29 mouse cellular contexts compared by ENCODE assay signal in genomic region chr10:86757724-86758123, GRCm38 (mm10). TPM values are rescaled to one million over a fixed set of nuclear protein-coding genes. Genes with fewer than 3 reads are reported as not detected.
DNase-seq lines count a peak whose midpoint lies in the region; ATAC-seq and TF ChIP-seq lines count a peak whose summit lies in the region.
"Had no signal": no experiment of that assay in that cellular context is flagged by ENCODE, and none has a peak within 500 bp of the region (broad histone marks: within the 10 kb centered on the region; RNA-seq: fewer than 3 reads in every experiment).

No protein-coding gene starts in this region.

- no peaks in the 10 kb centered on the region for H3K4me1 ChIP-seq in heart, embryonic 12.5 days (replicated peaks)
- no peaks in the 10 kb centered on the region for H3K4me1 ChIP-seq in intestine, embryonic 14.5 days (replicated peaks; ENCODE audit: control insufficient read depth, insufficient read depth, low read length)
- H3K4me1 ChIP-seq in intestine, postnatal 0 days (replicated peaks; ENCODE audit: control insufficient read depth, insufficient read depth, low read length): no peaks in the 10 kb centered on the region
- peaks cover 12% of the 10 kb centered on the region for H3K4me1 ChIP-seq in neural tube, embryonic 15.5 days
- H3K4me1 ChIP-seq: embryonic facial prominence, embryonic 15.5 days; forebrain, embryonic 13.5 days; forebrain, embryonic 15.5 days had no signal

- DNase-seq in heart, adult 11 months: peak; percentile 21
- peak; percentile 28 for DNase-seq in intestine, embryonic 14.5 days (ENCODE audit: low spot score)
- no peak for DNase-seq in frontal cortex, postnatal 10 days (ENCODE audit: low spot score in 2 of 2)
- DNase-seq: adrenal gland, adult 2 months; adrenal gland, postnatal 10 days; adrenal gland, postnatal 25 days; B cell, adult 2 months; cerebellum, adult 11 months; cerebellum, adult 18-20 months; cerebellum, adult 8-10 months; cerebellum, adult 9-11 months; cerebellum, postnatal 14 days; cerebellum, postnatal 36 days; embryo, embryonic 11 days had no signal

- ATAC-seq in heart, embryonic 12.5 days (ENCODE audit: insufficient number of reproducible peaks, low FRiP score): no peak
- ATAC-seq in intestine, embryonic 14.5 days (replicated peaks; ENCODE audit: low FRiP score, low TSS enrichment, low read depth): no peak
- no peak for ATAC-seq in intestine, postnatal 0 days
- ATAC-seq in megakaryocyte progenitor cell, adult 5-6 weeks (replicated peaks; ENCODE audit: poor library complexity): peak; percentile 64
- ATAC-seq in neural tube, embryonic 15.5 days (ENCODE audit: low FRiP score): no peak
- ATAC-seq: CD4-positive, CD25-positive, alpha-beta regulatory T cell, adult 4 months; forebrain, embryonic 13.5 days; forebrain, embryonic 15.5 days had no signal

- no peaks in the 10 kb centered on the region for H3K9me3 ChIP-seq in heart, embryonic 12.5 days (replicated peaks)
- H3K9me3 ChIP-seq in intestine, embryonic 14.5 days (ENCODE audit: control insufficient read depth, low read length): no peaks in the 10 kb centered on the region
- no peaks in the 10 kb centered on the region for H3K9me3 ChIP-seq in intestine, postnatal 0 days (ENCODE audit: control insufficient read depth)
- no peaks in the 10 kb centered on the region for H3K9me3 ChIP-seq in neural tube, embryonic 15.5 days (replicated peaks)
- H3K9me3 ChIP-seq: embryonic facial prominence, embryonic 13.5 days; embryonic facial prominence, embryonic 15.5 days; forebrain, embryonic 15.5 days; G1E had no signal

- no peak overlapping the region for H3K27ac ChIP-seq in heart, embryonic 12.5 days (ENCODE audit: poor library complexity, severe bottlenecking)
- no peak overlapping the region for H3K27ac ChIP-seq in intestine, embryonic 14.5 days (ENCODE audit: low read depth)
- H3K27ac ChIP-seq in intestine, postnatal 0 days (ENCODE audit: low read depth, low read length): no peak overlapping the region
- no peak overlapping the region for H3K27ac ChIP-seq in neural tube, embryonic 15.5 days (replicated peaks)
- H3K27ac ChIP-seq: embryonic facial prominence, embryonic 13.5 days; embryonic facial prominence, embryonic 15.5 days; forebrain, embryonic 13.5 days; forebrain, embryonic 15.5 days had no signal

- H3K36me3 ChIP-seq in heart, embryonic 12.5 days: no peaks in the 10 kb centered on the region
- no peaks in the 10 kb centered on the region for H3K36me3 ChIP-seq in intestine, embryonic 14.5 days (ENCODE audit: control insufficient read depth, insufficient read depth, low read length)
- H3K36me3 ChIP-seq in intestine, postnatal 0 days (ENCODE audit: control insufficient read depth, insufficient read depth): no peaks in the 10 kb centered on the region
- no peaks in the 10 kb centered on the region for H3K36me3 ChIP-seq in neural tube, embryonic 15.5 days
- H3K36me3 ChIP-seq: embryonic facial prominence, embryonic 13.5 days; embryonic facial prominence, embryonic 15.5 days; forebrain, embryonic 15.5 days; G1E had no signal

- no peak overlapping the region for H3K4me3 ChIP-seq in heart, embryonic 12.5 days
- no peak overlapping the region for H3K4me3 ChIP-seq in intestine, embryonic 14.5 days (ENCODE audit: low read depth, low read length)
- no peak overlapping the region for H3K4me3 ChIP-seq in intestine, postnatal 0 days (ENCODE audit: low read depth, low read length)
- H3K4me3 ChIP-seq in neural tube, embryonic 15.5 days (replicated peaks): no peak overlapping the region
- H3K4me3 ChIP-seq: embryonic facial prominence, embryonic 13.5 days; embryonic facial prominence, embryonic 15.5 days; erythroblast, embryonic 14.5 days; forebrain, embryonic 13.5 days; forebrain, embryonic 15.5 days had no signal

- no peak overlapping the region for H3K4me2 ChIP-seq in heart, embryonic 12.5 days
- H3K4me2 ChIP-seq in intestine, embryonic 14.5 days (ENCODE audit: low read length): no peak overlapping the region
- H3K4me2 ChIP-seq in intestine, postnatal 0 days (replicated peaks; ENCODE audit: low read depth): no peak overlapping the region
- H3K4me2 ChIP-seq in neural tube, embryonic 15.5 days: no peak overlapping the region
- H3K4me2 ChIP-seq: embryonic facial prominence, embryonic 13.5 days; embryonic facial prominence, embryonic 15.5 days; forebrain, embryonic 13.5 days; forebrain, embryonic 15.5 days had no signal

- TF ChIP-seq CTCF in intestine, postnatal 0 days (IDR thresholded peaks at IDR 0.05; ENCODE audit: low read depth): no peak

- no peaks in the 10 kb centered on the region for H3K27me3 ChIP-seq in heart, embryonic 12.5 days (replicated peaks)
- H3K27me3 ChIP-seq in intestine, embryonic 14.5 days (replicated peaks; ENCODE audit: control insufficient read depth, insufficient read depth, low read length): no peaks in the 10 kb centered on the region
- no peaks in the 10 kb centered on the region for H3K27me3 ChIP-seq in intestine, postnatal 0 days (replicated peaks; ENCODE audit: control insufficient read depth, insufficient read depth, low read length)
- H3K27me3 ChIP-seq in neural tube, embryonic 15.5 days (replicated peaks): no peaks in the 10 kb centered on the region
- H3K27me3 ChIP-seq: CH12.LX; embryonic facial prominence, embryonic 13.5 days; embryonic facial prominence, embryonic 15.5 days; forebrain, embryonic 13.5 days; forebrain, embryonic 15.5 days had no signal

- H3K9ac ChIP-seq in heart, embryonic 12.5 days: no peak overlapping the region
- no peak overlapping the region for H3K9ac ChIP-seq in intestine, embryonic 14.5 days (ENCODE audit: low read length)
- no peak overlapping the region for H3K9ac ChIP-seq in intestine, postnatal 0 days (ENCODE audit: low read depth, low read length)
- no peak overlapping the region for H3K9ac ChIP-seq in neural tube, embryonic 15.5 days (replicated peaks)
- H3K9ac ChIP-seq: embryonic facial prominence, embryonic 13.5 days; embryonic facial prominence, embryonic 15.5 days; forebrain, embryonic 13.5 days; forebrain, embryonic 15.5 days had no signal

- WGBS in heart, embryonic 12.5 days: 91% methylated on average over 1 of the region's 1 CpGs
- WGBS in intestine, embryonic 14.5 days: 93% methylated on average over 1 of the region's 1 CpGs
- WGBS in intestine, postnatal 0 days: 100% methylated on average over 1 of the region's 1 CpGs
- WGBS in neural tube, embryonic 15.5 days: 96% methylated on average over 1 of the region's 1 CpGs

RNA-seq across cellular contexts. Expression of gene Gm49358, which starts 6.0 kb away (rescaled TPM):
- polyA plus RNA-seq in heart, embryonic 12.5 days (2016; fragmentation: Nextera tagmentation; extraction: Ambion mirVana): not detected in 2 replicates
- not detected in 2 replicates for polyA plus RNA-seq in intestine, embryonic 14.5 days (2014; fragmentation: Nextera tagmentation; extraction: Ambion mirVana)
- polyA plus RNA-seq in intestine, postnatal 0 days (2015; fragmentation: Nextera tagmentation; extraction: Ambion mirVana): not detected in 2 replicates
- not detected in 2 replicates for total RNA-seq in megakaryocyte progenitor cell, adult 5-6 weeks (2015)
- 0.21 TPM in 1 of 2 replicates, not detected in the other for total RNA-seq in megakaryocyte progenitor cell, adult 5-6 weeks (2017)
- not detected in 2 replicates for polyA plus RNA-seq in neural tube, embryonic 15.5 days (2015; fragmentation: Nextera tagmentation; extraction: Ambion mirVana)
- total RNA-seq: common myeloid progenitor, adult 5-6 weeks; G1E had no signal
- polyA plus RNA-seq: adrenal gland, adult 2 months; brain, embryonic 14.5 days; CD4-positive, CD25-positive, alpha-beta regulatory T cell, adult 4 months; embryonic facial prominence, embryonic 13.5 days; embryonic facial prominence, embryonic 15.5 days; erythroblast, embryonic 14.5 days; forebrain, embryonic 11.5 days; forebrain, embryonic 13.5 days; forebrain, embryonic 15.5 days; G1E had no signal

RNA-seq across cellular contexts. Expression of gene Nt5dc3, which starts 21.1 kb away (rescaled TPM):
- polyA plus RNA-seq in heart, embryonic 12.5 days (2016; fragmentation: Nextera tagmentation; extraction: Ambion mirVana): 2.0 and 2.7 TPM in 2 replicates
- 1.9 and 2.2 TPM in 2 replicates for polyA plus RNA-seq in intestine, embryonic 14.5 days (2014; fragmentation: Nextera tagmentation; extraction: Ambion mirVana)
- polyA plus RNA-seq in intestine, postnatal 0 days (2015; fragmentation: Nextera tagmentation; extraction: Ambion mirVana): 0.69 and 0.82 TPM in 2 replicates
- 3.4 and 4.2 TPM in 2 replicates for total RNA-seq in megakaryocyte progenitor cell, adult 5-6 weeks (2015)
- total RNA-seq in megakaryocyte progenitor cell, adult 5-6 weeks (2017): 3.0 and 3.2 TPM in 2 replicates
- polyA plus RNA-seq in neural tube, embryonic 15.5 days (2015; fragmentation: Nextera tagmentation; extraction: Ambion mirVana): 8.0 and 9.9 TPM in 2 replicates

RNA-seq across cellular contexts. Expression of gene Ttc41, which starts 52.1 kb away (rescaled TPM):
- 1.7 and 2.3 TPM in 2 replicates for polyA plus RNA-seq in heart, embryonic 12.5 days (2016; fragmentation: Nextera tagmentation; extraction: Ambion mirVana)
- 3.5 and 3.7 TPM in 2 replicates for polyA plus RNA-seq in intestine, embryonic 14.5 days (2014; fragmentation: Nextera tagmentation; extraction: Ambion mirVana)
- 0.59 TPM in 2 replicates for polyA plus RNA-seq in intestine, postnatal 0 days (2015; fragmentation: Nextera tagmentation; extraction: Ambion mirVana)
- total RNA-seq in megakaryocyte progenitor cell, adult 5-6 weeks (2015): 1.7 and 2.4 TPM in 2 replicates
- total RNA-seq in megakaryocyte progenitor cell, adult 5-6 weeks (2017): 1.5 and 1.6 TPM in 2 replicates
- 2.2 and 2.3 TPM in 2 replicates for polyA plus RNA-seq in neural tube, embryonic 15.5 days (2015; fragmentation: Nextera tagmentation; extraction: Ambion mirVana)
- polyA plus RNA-seq: erythroblast, embryonic 14.5 days had no signal

RNA-seq across cellular contexts. Expression of gene Hsp90b1, which starts 52.4 kb away (rescaled TPM):
- 574 and 590 TPM in 2 replicates for polyA plus RNA-seq in heart, embryonic 12.5 days (2016; fragmentation: Nextera tagmentation; extraction: Ambion mirVana)
- 459 and 488 TPM in 2 replicates for polyA plus RNA-seq in intestine, embryonic 14.5 days (2014; fragmentation: Nextera tagmentation; extraction: Ambion mirVana)
- 296 and 334 TPM in 2 replicates for polyA plus RNA-seq in intestine, postnatal 0 days (2015; fragmentation: Nextera tagmentation; extraction: Ambion mirVana)
- 925 and 968 TPM in 2 replicates for total RNA-seq in megakaryocyte progenitor cell, adult 5-6 weeks (2015)
- 1,272 and 1,450 TPM in 2 replicates for total RNA-seq in megakaryocyte progenitor cell, adult 5-6 weeks (2017)
- polyA plus RNA-seq in neural tube, embryonic 15.5 days (2015; fragmentation: Nextera tagmentation; extraction: Ambion mirVana): 337 and 397 TPM in 2 replicates

Comparison
In these comparisons a context has a peak if more than half of its experiments do, and no peak if none do; other contexts are left out.
1. DNase-seq: peak in heart, adult 11 months (single experiment) and intestine, embryonic 14.5 days (single experiment); none in frontal cortex, postnatal 10 days (0 of 2).